In the genomic region with DNA sequence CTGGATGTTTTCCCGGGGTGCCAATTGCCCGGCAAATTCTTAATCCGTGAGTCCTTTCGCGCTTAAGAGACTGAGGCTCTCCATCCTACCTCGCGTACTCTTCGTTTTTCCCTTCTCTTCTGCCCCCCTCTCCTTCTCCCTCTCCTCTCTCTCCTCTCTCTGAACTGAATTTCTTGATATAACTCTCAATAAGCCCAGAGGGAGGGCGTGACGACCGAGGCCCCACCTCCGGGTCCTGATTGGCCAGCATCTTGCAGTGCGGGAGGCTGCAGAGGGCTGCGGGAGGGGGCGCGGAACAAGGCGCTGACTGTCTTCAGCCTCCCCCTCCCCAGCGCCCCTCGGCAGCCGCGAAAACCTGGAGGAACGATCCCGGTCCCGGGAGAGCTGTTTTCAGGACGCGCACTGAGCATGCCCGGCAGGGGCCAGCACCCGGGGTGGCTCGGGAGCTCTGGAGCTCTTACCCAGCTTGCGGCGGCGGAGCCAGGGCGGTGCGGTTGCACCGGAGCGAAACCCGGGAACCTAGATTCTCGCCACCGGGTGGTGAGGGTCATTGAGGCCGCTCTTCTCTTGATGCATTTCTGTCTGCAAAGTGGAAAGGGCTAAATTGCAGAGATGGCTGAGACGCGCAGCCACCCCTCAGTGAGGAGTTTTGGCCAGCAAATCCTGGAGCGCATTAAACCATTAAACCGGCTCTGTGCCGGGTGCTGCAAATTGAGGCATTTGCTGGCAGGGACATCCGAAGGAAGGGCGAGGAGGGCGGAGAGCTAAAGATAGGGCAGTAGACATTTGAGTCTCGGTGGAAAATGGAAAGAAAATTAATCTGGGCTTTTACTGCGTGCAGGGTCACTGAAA, we compare ENCODE assay signal across 8 mouse cellular contexts. TPM values are rescaled to one million over a fixed set of nuclear protein-coding genes. Genes with fewer than 3 reads are reported as not detected.
DNase-seq lines count a peak whose midpoint lies in the region; ATAC-seq lines count a peak whose summit lies in the region.

A gene (minus strand): TSS at position 161 of the 852 bp plus-strand sequence.

- peak within 1 kb of the TSS; percentile 80 for H3K4me2 ChIP-seq in intestine, embryonic 15.5 days (replicated peaks)

- H3K36me3 ChIP-seq in intestine, embryonic 15.5 days = no peaks in the 10 kb centered on the region

- peak; percentile 99 for ATAC-seq in intestine, embryonic 15.5 days

- DNase-seq in adrenal gland, postnatal 10 days = peak; percentile 84
- DNase-seq in embryo, embryonic 11 days = peak; percentile 95
- peak; percentile 61 to 66 for DNase-seq in gastrocnemius, postnatal 36 days
- peak; percentile 96 to 98 for DNase-seq in left cerebral cortex, postnatal 10 days (ENCODE audit: extremely low spot score in 1 of 2, low spot score in 2 of 2)
- peak; percentile 95 for DNase-seq in mesoderm, embryonic 11.5 days (ENCODE audit: low read depth, low spot score)
- DNase-seq in skeletal muscle tissue, adult 2 months (ENCODE audit: low read depth, low spot score) = peak; percentile 36
- no peak for DNase-seq in T-cell, adult 2 months (ENCODE audit: low spot score)

- intact Hi-C loops in gastrocnemius, postnatal 36 days (cut with DNase I) = no loop called here
- intact Hi-C loops in left cerebral cortex, postnatal 10 days (cut with DNase I) = loop anchor here (10.0 kb wide), 1 partner anchor 576 kb away; no protein-coding TSS in a partner anchor

- peak within 1 kb of the TSS; percentile 46 for H3K4me3 ChIP-seq in intestine, embryonic 15.5 days (replicated peaks)

- no peaks in the 10 kb centered on the region for H3K27me3 ChIP-seq in intestine, embryonic 15.5 days (replicated peaks)

- H3K27ac ChIP-seq in intestine, embryonic 15.5 days = peak within 1 kb of the TSS; percentile 42

- 0 out of 2 replicates have a peak, but pooled peaks cover 2% of the 10 kb centered on the region for H3K4me1 ChIP-seq in intestine, embryonic 15.5 days (replicated peaks)

- under 1% methylated on average over 50 of the region's 50 CpGs for WGBS in intestine, embryonic 15.5 days

- no peaks in the 10 kb centered on the region for H3K9me3 ChIP-seq in intestine, embryonic 15.5 days

- peak within 1 kb of the TSS; percentile 36 for H3K9ac ChIP-seq in intestine, embryonic 15.5 days

RNA-seq across cellular contexts. Expression of the gene that starts here (rescaled TPM):
- 1 to 10 TPM; 2.9 to 5.4 TPM for total RNA-seq in adrenal gland, postnatal 10 days (2021)
- under 1 TPM; 0.42 to 0.74 TPM for total RNA-seq in gastrocnemius, postnatal 36 days (2021)
- 15.6 and 19.1 TPM in 2 replicates for polyA plus RNA-seq in intestine, embryonic 15.5 days (2015; fragmentation: Nextera tagmentation; extraction: Ambion mirVana)
- total RNA-seq in left cerebral cortex, postnatal 10 days (2021) = 100 to 1,000 TPM; 190 to 194 TPM

Comparison
In these comparisons a context has a peak if more than half of its experiments do, and no peak if none do; other contexts are left out.
1. RNA of the gene that starts here (total RNA-seq): 190 to 194 TPM in left cerebral cortex, postnatal 10 days; 2.9 to 5.4 TPM in adrenal gland, postnatal 10 days and 0.42 to 0.74 TPM in gastrocnemius, postnatal 36 days; every median in the first group is over 10 times any median in the second.
2. Peak in DNase-seq in gastrocnemius, postnatal 36 days; RNA of the gene not detected or under 1 TPM.